Mouse (Mus musculus) stomach, embryonic 14.5 days (tissue): ENCODE data around the gene Gprc5d. TPM values are rescaled to one million over a fixed set of nuclear protein-coding genes. Genes with fewer than 3 reads are reported as not detected.

Source experiments
- ATAC-seq: fragments of 200-750 bp; cut with Nextera tagmentation; 2 replicates; pipeline ENCODE4 v1.8.0; 2017; ENCODE audit warnings: low read depth, moderate TSS enrichment; ENCODE audit not compliant: insufficient number of reproducible peaks, insufficient read depth, low FRiP score
- H3K27ac ChIP-seq: fragments of 300-500 bp; sonication (generic); 2 replicates; pipeline ENCODE4 v1.5.1; 2014; ENCODE audit warnings: mild to moderate bottlenecking, low read length, moderate library complexity, mixed read lengths
- H3K27me3 ChIP-seq: fragments of 300-500 bp; sonication (generic); 2 replicates; pipeline ENCODE4 v1.6.1; 2014; ENCODE audit warnings: low read length, control low read depth, mixed read lengths; ENCODE audit not compliant: control insufficient read depth, insufficient read depth
- H3K36me3 ChIP-seq: fragments of 300-500 bp; sonication (generic); 2 replicates; pipeline ENCODE4 v1.6.1; 2014; ENCODE audit warnings: mild to moderate bottlenecking, control low read depth, low read length, moderate library complexity, mixed read lengths; ENCODE audit not compliant: control insufficient read depth, insufficient read depth
- H3K4me1 ChIP-seq: fragments of 300-500 bp; sonication (generic); 2 replicates; pipeline ENCODE4 v1.6.1; 2014; ENCODE audit warnings: low read length, control low read depth, mixed read lengths; ENCODE audit not compliant: control insufficient read depth, insufficient read depth
- H3K4me2 ChIP-seq: fragments of 300-500 bp; sonication (generic); replicated peaks from 2 replicates; pipeline ENCODE4 v1.6.1; 2014; ENCODE audit warnings: low read depth, low read length, control low read depth
- H3K4me3 ChIP-seq: fragments of 300-500 bp; sonication (generic); 2 replicates; pipeline ENCODE4 v1.5.1; 2014; ENCODE audit warnings: low read depth, low read length, control low read depth
- H3K9ac ChIP-seq: fragments of 300-500 bp; sonication (generic); replicated peaks from 2 replicates; pipeline ENCODE4 v1.6.1; 2014; ENCODE audit warnings: low read depth, mild to moderate bottlenecking, control low read depth, low read length, moderate library complexity, mixed read lengths
- H3K9me3 ChIP-seq: fragments of 300-500 bp; sonication (generic); 2 replicates; pipeline ENCODE4 v1.6.1; 2016; ENCODE audit warnings: low read depth, low read length, control low read depth; ENCODE audit not compliant: control insufficient read depth
- WGBS: fragments of 180-500 bp; shearing (Covaris S2); extraction: QIAGEN DNeasy Blood & Tissue Kit; methylation state at CpG from one replicate; pipeline ENCODE4 v1.1.7; 2014; 5-methylcytosine and 5-hydroxymethylcytosine counted together
- polyA plus RNA-seq: library from polyadenylated mRNA; unstranded; fragments of >200 nt; fragmentation: Nextera tagmentation; extraction: Ambion mirVana; gene quantifications from 2 replicates; pipeline ENCODE4 v1.2.1, GENCODE M21; 2014

The Gprc5d gene
- polyA plus RNA-seq, 1 experiment from 2014 or later = not detected

DNA sequence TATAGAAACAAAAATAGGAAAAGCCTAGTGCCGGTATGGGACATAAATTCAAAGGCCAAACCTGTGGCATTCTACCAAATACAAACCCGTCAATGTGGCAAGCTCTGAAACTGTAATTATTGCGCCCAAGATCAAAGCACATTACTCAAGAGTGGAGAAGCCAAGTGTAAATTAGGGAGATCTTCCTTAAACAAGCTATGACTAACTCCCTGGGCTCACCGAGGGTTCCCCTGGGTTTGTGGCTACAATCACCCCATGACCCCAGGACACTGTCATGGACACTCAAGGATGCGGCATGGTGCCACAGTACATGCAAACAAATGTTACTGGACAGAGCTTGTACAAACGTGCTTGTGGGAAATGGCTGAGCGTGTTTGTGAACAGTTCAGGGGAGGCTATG, 15.0 kb upstream of the Gprc5d start:
- H3K4me1 ChIP-seq = no peaks in the 10 kb centered on the region; the same call in 1 of the 2 replicates
- no peak overlapping the region for H3K4me3 ChIP-seq
- H3K27me3 ChIP-seq = no peaks in the 10 kb centered on the region
- no peak overlapping the region for H3K9ac ChIP-seq
- H3K4me2 ChIP-seq = no peak overlapping the region
- WGBS = 88% methylated on average over 7 of the region's 7 CpGs
- H3K9me3 ChIP-seq = no peaks in the 10 kb centered on the region
- no peak for ATAC-seq
- H3K36me3 ChIP-seq = no peaks in the 10 kb centered on the region
- H3K27ac ChIP-seq = no peak overlapping the region

GRCm38 (mm10) chr6:135124755-135125380, 6.8 kb upstream of the Gprc5d start:
- Histone ChIP-seq H3K9me3 (no peaks in the 10 kb centered on the region), H3K4me2 (no peak overlapping the region), H3K36me3 (no peaks in the 10 kb centered on the region), H3K27me3 (no peaks in the 10 kb centered on the region), H3K27ac (no peak overlapping the region), H3K9ac (no peak overlapping the region), H3K4me1 (no peaks in the 10 kb centered on the region), H3K4me3 (no peak overlapping the region)
- no peak for ATAC-seq
- WGBS = 61% methylated on average over 5 of the region's 5 CpGs

DNA sequence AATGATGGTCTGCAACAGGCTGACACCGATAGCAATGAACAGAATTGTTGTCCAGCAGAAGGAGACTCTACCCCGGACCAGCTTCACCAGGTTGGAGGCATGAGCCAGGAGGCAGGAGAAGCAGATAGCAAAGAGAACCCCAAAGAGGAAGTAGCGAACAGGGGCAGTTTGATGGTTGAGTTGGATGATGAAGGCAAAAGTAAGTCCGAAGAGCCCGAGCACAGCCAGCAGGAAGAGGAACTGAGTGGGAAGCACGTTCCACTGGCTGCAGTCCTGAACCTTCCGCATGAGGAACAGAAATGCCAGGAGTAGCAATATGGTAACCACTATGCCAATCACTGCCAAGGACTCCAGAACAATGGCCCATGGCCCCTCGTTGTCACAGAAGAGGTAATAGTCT, 1.6 kb downstream of the Gprc5d start:
- no peaks in the 10 kb centered on the region for H3K36me3 ChIP-seq
- no peaks in the 10 kb centered on the region for H3K27me3 ChIP-seq
- H3K9ac ChIP-seq = no peak overlapping the region
- no peaks in the 10 kb centered on the region for H3K9me3 ChIP-seq
- WGBS = 90% methylated on average over 8 of the region's 8 CpGs
- no peak overlapping the region for H3K27ac ChIP-seq
- no peak overlapping the region for H3K4me2 ChIP-seq
- ATAC-seq = no peak
- H3K4me3 ChIP-seq = no peak overlapping the region
- no peaks in the 10 kb centered on the region for H3K4me1 ChIP-seq

DNA sequence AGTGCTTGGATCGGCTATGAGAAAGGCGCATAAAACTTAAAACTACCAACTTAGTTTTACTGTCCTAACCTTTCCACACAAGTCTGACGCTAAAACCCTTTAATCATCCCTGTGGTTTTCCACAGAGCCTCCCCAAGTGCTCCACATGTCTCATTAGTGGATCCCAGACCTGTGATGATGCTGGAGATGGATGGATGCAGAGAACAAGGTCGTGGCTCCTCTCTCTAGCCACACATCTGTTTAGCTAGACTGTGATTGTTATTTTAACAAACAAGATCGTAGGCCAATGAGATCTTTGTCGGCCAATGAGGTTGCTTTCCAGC, 5.0 kb downstream of the Gprc5d start:
- WGBS = 21% methylated on average over 6 of the region's 6 CpGs
- H3K4me2 ChIP-seq = no peak overlapping the region
- H3K36me3 ChIP-seq = no peaks in the 10 kb centered on the region
- H3K27ac ChIP-seq = no peak overlapping the region
- H3K9me3 ChIP-seq = no peaks in the 10 kb centered on the region
- H3K4me1 ChIP-seq = no peaks in the 10 kb centered on the region
- no peak for ATAC-seq
- H3K4me3 ChIP-seq = no peak overlapping the region
- H3K27me3 ChIP-seq = no peaks in the 10 kb centered on the region
- H3K9ac ChIP-seq = no peak overlapping the region

GRCm38 (mm10) chr6:135112411-135113113, 5.5 kb downstream of the Gprc5d start:
- Histone ChIP-seq H3K4me3 (no peak overlapping the region), H3K4me1 (no peaks in the 10 kb centered on the region), H3K36me3 (no peaks in the 10 kb centered on the region), H3K4me2 (no peak overlapping the region), H3K9ac (no peak overlapping the region), H3K9me3 (no peaks in the 10 kb centered on the region), H3K27ac (no peak overlapping the region), H3K27me3 (no peaks in the 10 kb centered on the region)
- ATAC-seq = no peak
- WGBS = 27% methylated on average over 7 of the region's 7 CpGs

- Histone ChIP-seq H3K36me3 (no peaks in the 10 kb centered on the region), H3K4me3 (no peak overlapping the region), H3K4me2 (no peak overlapping the region), H3K27me3 (no peaks in the 10 kb centered on the region), H3K27ac (no peak overlapping the region), H3K9me3 (no peaks in the 10 kb centered on the region), H3K4me1 (no peaks in the 10 kb centered on the region), H3K9ac (no peak overlapping the region)
- ATAC-seq = no peak
- WGBS = 89% methylated on average over 6 of the region's 6 CpGs
These were observed 11.1 kb downstream of the Gprc5d start for GRCm38 (mm10) chr6:135107014-135107413.

GRCm38 (mm10) chr6:135102736-135103303, 15.3 kb downstream of the Gprc5d start:
- Histone ChIP-seq H3K4me1 (no peaks in the 10 kb centered on the region), H3K36me3 (no peaks in the 10 kb centered on the region), H3K9ac (no peak overlapping the region), H3K4me2 (no peak overlapping the region), H3K9me3 (no peaks in the 10 kb centered on the region), H3K27me3 (no peaks in the 10 kb centered on the region), H3K4me3 (no peak overlapping the region), H3K27ac (no peak overlapping the region)
- no peak for ATAC-seq
- WGBS = 65% methylated on average over 5 of the region's 5 CpGs

DNA sequence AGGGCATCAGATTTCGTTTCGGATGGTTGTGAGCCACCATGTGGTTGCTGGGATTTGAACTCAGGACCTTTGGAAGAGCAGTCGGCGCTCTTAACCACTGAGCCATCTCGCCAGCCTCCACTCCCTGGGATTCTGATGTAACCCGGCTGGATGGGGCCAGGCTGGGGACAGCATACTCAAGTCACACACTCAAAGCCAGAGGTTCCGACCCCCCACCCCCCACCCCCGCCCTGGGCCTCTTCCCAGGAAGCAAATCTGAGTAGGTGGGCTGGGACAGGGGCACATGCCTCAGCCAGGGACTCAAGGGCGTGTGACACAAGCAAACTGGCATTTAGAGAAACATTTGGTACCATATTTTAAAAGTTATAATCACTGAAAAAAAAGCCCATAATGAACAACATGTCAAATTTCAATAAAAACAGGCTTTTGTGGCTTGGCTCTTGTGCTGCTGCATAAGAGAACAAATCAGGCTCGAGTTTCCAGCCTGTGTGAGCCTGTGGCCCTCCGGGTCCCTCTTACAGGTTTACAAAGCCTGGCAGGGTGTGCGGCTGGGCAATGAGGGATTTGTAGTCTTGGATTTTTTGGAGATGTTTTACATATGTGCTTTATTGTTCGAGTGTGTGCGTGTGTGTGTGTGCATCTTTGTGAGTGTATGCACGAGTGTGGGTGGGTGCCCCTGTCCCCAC, 17.2 kb downstream of the Gprc5d start:
- WGBS = 78% methylated on average over 15 of the region's 15 CpGs
- Histone ChIP-seq H3K4me1 (no peaks in the 10 kb centered on the region), H3K9me3 (no peaks in the 10 kb centered on the region), H3K9ac (no peak overlapping the region), H3K27ac (no peak overlapping the region), H3K27me3 (no peaks in the 10 kb centered on the region), H3K4me2 (no peak overlapping the region), H3K36me3 (no peaks in the 10 kb centered on the region), H3K4me3 (no peak overlapping the region)
- ATAC-seq = no peak
